Mouse (Mus musculus): ENCODE measurements around the gene Trp53i13. TPM values are rescaled to one million over a fixed set of nuclear protein-coding genes. Genes with fewer than 3 reads are reported as not detected.
A peak's percentile ranks its signal among the peaks of the same experiment; 100 is the strongest.

Trp53i13 gene
- polyA plus RNA-seq, 1 experiment from 2014 or later, result 12.0 TPM

GRCm38 (mm10) chr11:77512891-77513810, 2.6 kb downstream of the Trp53i13 start:
- H3K27me3 ChIP-seq (ENCODE audit: control insufficient read depth, insufficient read depth, low read length), result peaks cover 36% of the 10 kb centered on the region
- DNase-seq, result peak; percentile 89
- H3K36me3 ChIP-seq (ENCODE audit: control insufficient read depth, insufficient read depth, low read length), result no peaks in the 10 kb centered on the region
- under 1% methylated on average over 79 of the region's 84 CpGs for WGBS
- peak overlapping the region; percentile 98 for H3K4me2 ChIP-seq (ENCODE audit: low read length)
- peak overlapping the region; percentile 55 for H3K9ac ChIP-seq (replicated peaks; ENCODE audit: low read length)
- H3K9me3 ChIP-seq (ENCODE audit: control insufficient read depth, low read length), result no peaks in the 10 kb centered on the region
- peak; percentile 69 for ATAC-seq (ENCODE audit: low FRiP score, low TSS enrichment)
- no peak overlapping the region for H3K27ac ChIP-seq (replicated peaks; ENCODE audit: low read depth, low read length)
- H3K4me3 ChIP-seq (replicated peaks; ENCODE audit: low read depth, low read length), result peak overlapping the region; percentile 58
- H3K4me1 ChIP-seq (ENCODE audit: control insufficient read depth, insufficient read depth, low read length), result peaks cover 34% of the 10 kb centered on the region

GRCm38 (mm10) chr11:77511336-77511735, 4.4 kb downstream of the Trp53i13 start:
- no peak for DNase-seq

GRCm38 (mm10) chr11:77508068-77509021, 7.4 kb downstream of the Trp53i13 start:
- peaks cover 4% of the 10 kb centered on the region for H3K27me3 ChIP-seq (ENCODE audit: control insufficient read depth, insufficient read depth, low read length)
- H3K27ac ChIP-seq (replicated peaks; ENCODE audit: low read depth, low read length), result no peak overlapping the region
- DNase-seq, result peak; percentile 91
- peak overlapping the region; percentile 53 for H3K4me2 ChIP-seq (ENCODE audit: low read length)
- peaks cover 44% of the 10 kb centered on the region for H3K36me3 ChIP-seq (ENCODE audit: control insufficient read depth, insufficient read depth, low read length)
- no peaks in the 10 kb centered on the region for H3K9me3 ChIP-seq (ENCODE audit: control insufficient read depth, low read length)
- ATAC-seq (ENCODE audit: low FRiP score, low TSS enrichment), result peak; percentile 37; the same call in 1 of the 2 replicates
- peaks cover 11% of the 10 kb centered on the region for H3K4me1 ChIP-seq (ENCODE audit: control insufficient read depth, insufficient read depth, low read length)
- peak overlapping the region; percentile 20 for H3K4me3 ChIP-seq (replicated peaks; ENCODE audit: low read depth, low read length)
- whole genome bisulfite sequencing, result 20% methylated on average over 49 of the region's 49 CpGs
- H3K9ac ChIP-seq (replicated peaks; ENCODE audit: low read length), result peak overlapping the region; percentile 29; the same call in 1 of the 2 replicates

More at GRCm38 (mm10) chr11:77511336-77511735, 4.4 kb downstream of the Trp53i13 start:
- no peak overlapping the region for H3K27ac ChIP-seq (replicated peaks; ENCODE audit: low read depth, low read length)
- no peak overlapping the region for H3K4me3 ChIP-seq (replicated peaks; ENCODE audit: low read depth, low read length)
- H3K36me3 ChIP-seq (ENCODE audit: control insufficient read depth, insufficient read depth, low read length), result peaks cover 14% of the 10 kb centered on the region
- 75% methylated on average over 5 of the region's 5 CpGs for WGBS
- peaks cover 25% of the 10 kb centered on the region for H3K27me3 ChIP-seq (ENCODE audit: control insufficient read depth, insufficient read depth, low read length)
- no peak overlapping the region for H3K9ac ChIP-seq (replicated peaks; ENCODE audit: low read length)
- peaks cover 31% of the 10 kb centered on the region for H3K4me1 ChIP-seq (ENCODE audit: control insufficient read depth, insufficient read depth, low read length)
- ATAC-seq (ENCODE audit: low FRiP score, low TSS enrichment), result no peak
- no peaks in the 10 kb centered on the region for H3K9me3 ChIP-seq (ENCODE audit: control insufficient read depth, low read length)
- H3K4me2 ChIP-seq (ENCODE audit: low read length), result no peak overlapping the region

- H3K27ac ChIP-seq (replicated peaks; ENCODE audit: low read depth, low read length), result no peak overlapping the region
- H3K9me3 ChIP-seq (ENCODE audit: control insufficient read depth, low read length), result no peaks in the 10 kb centered on the region
- H3K36me3 ChIP-seq (ENCODE audit: control insufficient read depth, insufficient read depth, low read length), result peaks cover 52% of the 10 kb centered on the region
- DNase-seq, result no peak
- 78% methylated on average over 4 of the region's 4 CpGs for WGBS
- H3K9ac ChIP-seq (replicated peaks; ENCODE audit: low read length), result no peak overlapping the region
- no peak overlapping the region for H3K4me2 ChIP-seq (ENCODE audit: low read length)
- H3K4me1 ChIP-seq (ENCODE audit: control insufficient read depth, insufficient read depth, low read length), result peaks cover 9% of the 10 kb centered on the region
- ATAC-seq (ENCODE audit: low FRiP score, low TSS enrichment), result no peak
- peaks cover 3% of the 10 kb centered on the region; the same call in 1 of the 2 replicates for H3K27me3 ChIP-seq (ENCODE audit: control insufficient read depth, insufficient read depth, low read length)
- H3K4me3 ChIP-seq (replicated peaks; ENCODE audit: low read depth, low read length), result no peak overlapping the region
These were observed 8.4 kb downstream of the Trp53i13 start for GRCm38 (mm10) chr11:77507426-77507825.

GRCm38 (mm10) chr11:77506941-77507340, 8.8 kb downstream of the Trp53i13 start:
- 88% methylated on average over 6 of the region's 6 CpGs for WGBS
- Histone ChIP-seq H3K36me3 (ENCODE audit: control insufficient read depth, insufficient read depth, low read length) (peaks cover 54% of the 10 kb centered on the region), H3K27ac (replicated peaks; ENCODE audit: low read depth, low read length) (no peak overlapping the region), H3K4me1 (ENCODE audit: control insufficient read depth, insufficient read depth, low read length) (peaks cover 5% of the 10 kb centered on the region), H3K9ac (replicated peaks; ENCODE audit: low read length) (no peak overlapping the region), H3K9me3 (ENCODE audit: control insufficient read depth, low read length) (no peaks in the 10 kb centered on the region), H3K4me2 (ENCODE audit: low read length) (no peak overlapping the region), H3K4me3 (replicated peaks; ENCODE audit: low read depth, low read length) (no peak overlapping the region), H3K27me3 (ENCODE audit: control insufficient read depth, insufficient read depth, low read length) (no peaks in the 10 kb centered on the region)
- DNase-seq (no peak), ATAC-seq (ENCODE audit: low FRiP score, low TSS enrichment) (no peak)

GRCm38 (mm10) chr11:77506273-77506672, 9.5 kb downstream of the Trp53i13 start:
- H3K4me3 ChIP-seq (replicated peaks; ENCODE audit: low read depth, low read length), result no peak overlapping the region
- H3K4me1 ChIP-seq (ENCODE audit: control insufficient read depth, insufficient read depth, low read length), result peaks cover 5% of the 10 kb centered on the region
- no peak overlapping the region for H3K27ac ChIP-seq (replicated peaks; ENCODE audit: low read depth, low read length)
- 78% methylated on average over 14 of the region's 14 CpGs for WGBS
- no peak overlapping the region for H3K9ac ChIP-seq (replicated peaks; ENCODE audit: low read length)
- ATAC-seq (ENCODE audit: low FRiP score, low TSS enrichment) (no peak), DNase-seq (no peak)
- H3K9me3 ChIP-seq (ENCODE audit: control insufficient read depth, low read length), result no peaks in the 10 kb centered on the region
- peaks cover 59% of the 10 kb centered on the region for H3K36me3 ChIP-seq (ENCODE audit: control insufficient read depth, insufficient read depth, low read length)
- no peak overlapping the region for H3K4me2 ChIP-seq (ENCODE audit: low read length)
- H3K27me3 ChIP-seq (ENCODE audit: control insufficient read depth, insufficient read depth, low read length), result no peaks in the 10 kb centered on the region

GRCm38 (mm10) chr11:77505291-77505980, 10.3 kb downstream of the Trp53i13 start:
- 92% methylated on average over 22 of the region's 22 CpGs for WGBS
- no peak for DNase-seq
- no peak overlapping the region for H3K9ac ChIP-seq (replicated peaks; ENCODE audit: low read length)
- H3K9me3 ChIP-seq (ENCODE audit: control insufficient read depth, low read length), result no peaks in the 10 kb centered on the region
- H3K4me2 ChIP-seq (ENCODE audit: low read length), result no peak overlapping the region
- peaks cover 67% of the 10 kb centered on the region for H3K36me3 ChIP-seq (ENCODE audit: control insufficient read depth, insufficient read depth, low read length)
- no peak overlapping the region for H3K27ac ChIP-seq (replicated peaks; ENCODE audit: low read depth, low read length)
- H3K4me3 ChIP-seq (replicated peaks; ENCODE audit: low read depth, low read length), result no peak overlapping the region
- ATAC-seq (ENCODE audit: low FRiP score, low TSS enrichment), result no peak
- H3K4me1 ChIP-seq (ENCODE audit: control insufficient read depth, insufficient read depth, low read length), result peaks cover 12% of the 10 kb centered on the region
- H3K27me3 ChIP-seq (ENCODE audit: control insufficient read depth, insufficient read depth, low read length), result no peaks in the 10 kb centered on the region

GRCm38 (mm10) chr11:77504377-77504776, 11.4 kb downstream of the Trp53i13 start:
- Histone ChIP-seq H3K27me3 (ENCODE audit: control insufficient read depth, insufficient read depth, low read length) (no peaks in the 10 kb centered on the region), H3K4me2 (ENCODE audit: low read length) (no peak overlapping the region), H3K9me3 (ENCODE audit: control insufficient read depth, low read length) (no peaks in the 10 kb centered on the region), H3K36me3 (ENCODE audit: control insufficient read depth, insufficient read depth, low read length) (peaks cover 78% of the 10 kb centered on the region), H3K9ac (replicated peaks; ENCODE audit: low read length) (no peak overlapping the region), H3K4me3 (replicated peaks; ENCODE audit: low read depth, low read length) (no peak overlapping the region), H3K27ac (replicated peaks; ENCODE audit: low read depth, low read length) (no peak overlapping the region), H3K4me1 (ENCODE audit: control insufficient read depth, insufficient read depth, low read length) (peaks cover 13% of the 10 kb centered on the region)
- no peak for ATAC-seq (ENCODE audit: low FRiP score, low TSS enrichment)
- 96% methylated on average over 19 of the region's 19 CpGs for WGBS
- no peak for DNase-seq

Measured in midbrain, embryonic 14.5 days (tissue).